Mouse (Mus musculus) lung, postnatal 4 days (tissue): ENCODE data around the gene Cenpu.
"Not testable (repeated sequence)": the region's sequence is repeated elsewhere in the genome, so short reads cannot be mapped to it uniquely, and the experiment has no call there.

Experiments used
- DNase-seq, 2 experiments: peaks; one replicate each; pipeline ENCODE4 v3.0.0; 2021

Cenpu gene

GRCm38 (mm10) chr8:46551029-46551428, 799 bp upstream of the Cenpu start:
- DNase-seq, result no peak

- DNase-seq, result peak in 1 of 2 experiments; percentile 16
These were observed 575 bp downstream of the Cenpu start for GRCm38 (mm10) chr8:46552441-46552765.

- DNase-seq, result peak; percentile 65 to 66
These were observed 7.6 kb downstream of the Cenpu start for GRCm38 (mm10) chr8:46559428-46559827.

GRCm38 (mm10) chr8:46562333-46562732, 10.5 kb downstream of the Cenpu start:
- peak in 1 of 2 experiments; percentile 31 for DNase-seq

- DNase-seq, result no peak
These were observed 15.2 kb downstream of the Cenpu start for GRCm38 (mm10) chr8:46566914-46567529.

GRCm38 (mm10) chr8:46567946-46568345, 16.1 kb downstream of the Cenpu start:
- peak; percentile 60 to 80 for DNase-seq

GRCm38 (mm10) chr8:46568942-46569341, 17.1 kb downstream of the Cenpu start:
- DNase-seq, result no peak

- peak; percentile 65 to 77 for DNase-seq
These were observed 18.0 kb downstream of the Cenpu start for GRCm38 (mm10) chr8:46569659-46570441.

GRCm38 (mm10) chr8:46570673-46571072, 18.8 kb downstream of the Cenpu start:
- DNase-seq, result peak in 1 of 2 experiments; percentile 39

GRCm38 (mm10) chr8:46573446-46573845, 21.6 kb downstream of the Cenpu start:
- no peak for DNase-seq

GRCm38 (mm10) chr8:46573964-46574363, 22.1 kb downstream of the Cenpu start:
- no peak for DNase-seq

GRCm38 (mm10) chr8:46578794-46579193, 27.0 kb downstream of the Cenpu start:
- DNase-seq, result no peak

- not testable (repeated sequence) for DNase-seq
These were observed 32.5 kb downstream of the Cenpu start for GRCm38 (mm10) chr8:46584328-46584727.

GRCm38 (mm10) chr8:46585576-46585975, 33.7 kb downstream of the Cenpu start:
- DNase-seq, result no peak

- no peak for DNase-seq
These were observed 36.1 kb downstream of the Cenpu start for GRCm38 (mm10) chr8:46587911-46588310.

GRCm38 (mm10) chr8:46588663-46589062, 36.8 kb downstream of the Cenpu start:
- no peak for DNase-seq

GRCm38 (mm10) chr8:46593067-46593466, 41.2 kb downstream of the Cenpu start:
- DNase-seq, result no peak

GRCm38 (mm10) chr8:46593772-46594171, 41.9 kb downstream of the Cenpu start:
- no peak for DNase-seq

GRCm38 (mm10) chr8:46595593-46595992, 43.8 kb downstream of the Cenpu start:
- DNase-seq, result no peak

- DNase-seq, result no peak
These were observed 44.7 kb downstream of the Cenpu start for GRCm38 (mm10) chr8:46596530-46596929.

- DNase-seq, result no peak
These were observed 45.6 kb downstream of the Cenpu start for GRCm38 (mm10) chr8:46597411-46597810.

GRCm38 (mm10) chr8:46598114-46598513, 46.3 kb downstream of the Cenpu start:
- no peak for DNase-seq

- DNase-seq, result no peak
These were observed 46.9 kb downstream of the Cenpu start for GRCm38 (mm10) chr8:46598753-46599152.

GRCm38 (mm10) chr8:46599314-46599904, 47.6 kb downstream of the Cenpu start:
- DNase-seq, result no peak
